Mouse (Mus musculus) forebrain, embryonic 15.5 days (tissue): ENCODE results near the gene 4930469K13Rik. TPM values are rescaled to one million over a fixed set of nuclear protein-coding genes. Genes with fewer than 3 reads are reported as not detected.

Source experiments
- ATAC-seq: fragments of 200-750 bp; cut with Nextera tagmentation; replicated peaks from 2 replicates; pipeline ENCODE4 v1.8.0; 2017; ENCODE audit warnings: mild to moderate bottlenecking, moderate TSS enrichment, moderate library complexity
- H3K27ac ChIP-seq: fragments of 300-500 bp; sonication (generic); replicated peaks from 2 replicates; pipeline ENCODE4 v1.5.1; 2015; ENCODE audit warnings: mild to moderate bottlenecking, inconsistent platforms
- H3K27me3 ChIP-seq: fragments of 300-500 bp; sonication (generic); 2 replicates; pipeline ENCODE4 v1.6.1; 2015; ENCODE audit warnings: inconsistent platforms
- H3K36me3 ChIP-seq: fragments of 300-500 bp; sonication (generic); 2 replicates; pipeline ENCODE4 v1.6.1; 2015; ENCODE audit warnings: mild to moderate bottlenecking, inconsistent platforms
- H3K4me1 ChIP-seq: fragments of 300-500 bp; sonication (generic); 2 replicates; pipeline ENCODE4 v1.6.1; 2015; ENCODE audit warnings: inconsistent platforms
- H3K4me2 ChIP-seq: fragments of 300-500 bp; sonication (generic); replicated peaks from 2 replicates; pipeline ENCODE4 v1.6.1; 2015; ENCODE audit warnings: mild to moderate bottlenecking, inconsistent platforms
- H3K4me3 ChIP-seq: fragments of 300-500 bp; sonication (generic); 2 replicates; pipeline ENCODE4 v1.5.1; 2015; ENCODE audit warnings: mild to moderate bottlenecking, inconsistent platforms
- H3K9ac ChIP-seq: fragments of 300-500 bp; sonication (generic); replicated peaks from 2 replicates; pipeline ENCODE4 v1.6.1; 2015; ENCODE audit warnings: mild to moderate bottlenecking, inconsistent platforms
- H3K9me3 ChIP-seq: fragments of 300-500 bp; sonication (generic); 2 replicates; pipeline ENCODE4 v1.6.1; 2016; ENCODE audit warnings: inconsistent platforms
- WGBS: fragments of 180-500 bp; shearing (Covaris S2); methylation state at CpG from one replicate; pipeline ENCODE4 v1.1.7; 2015; ENCODE audit warnings: mixed read lengths; 5-methylcytosine and 5-hydroxymethylcytosine counted together
- polyA plus RNA-seq: library from polyadenylated mRNA; unstranded; fragments of >200 nt; fragmentation: Nextera tagmentation; extraction: Ambion mirVana; gene quantifications from 2 replicates; pipeline ENCODE4 v1.2.1, GENCODE M21; 2015

Gene 4930469K13Rik
- polyA plus RNA-seq, 1 experiment from 2014 or later: not detected

DNA sequence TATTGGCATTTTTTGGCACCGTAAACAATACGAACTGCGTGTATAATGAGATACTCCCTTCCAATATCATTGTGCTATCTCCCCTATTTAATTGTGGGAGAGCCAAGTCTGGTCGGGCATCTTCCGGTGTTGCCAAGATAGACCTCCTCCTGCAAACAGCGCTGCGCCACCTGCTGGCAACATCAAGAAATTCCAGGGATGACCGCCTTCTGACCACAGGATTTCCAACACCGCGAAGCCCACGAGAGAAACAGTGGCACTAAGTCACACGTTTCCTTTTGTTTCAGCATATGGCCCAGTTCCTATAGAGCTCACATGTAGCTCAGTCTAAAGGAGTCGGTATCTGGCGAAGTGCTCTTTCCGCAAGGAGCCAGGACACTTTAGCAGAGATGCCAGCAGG lies 24.6 kb downstream of the 4930469K13Rik start:
- Histone ChIP-seq H3K9ac (no peak overlapping the region), H3K36me3 (no peaks in the 10 kb centered on the region), H3K4me1 (peaks cover 2% of the 10 kb centered on the region; the same call in 1 of the 2 replicates), H3K4me3 (no peak overlapping the region; the same call in 1 of the 2 replicates), H3K27me3 (peaks cover 13% of the 10 kb centered on the region; the same call in 1 of the 2 replicates), H3K27ac (no peak overlapping the region), H3K9me3 (no peaks in the 10 kb centered on the region), H3K4me2 (no peak overlapping the region)
- ATAC-seq: no peak
- WGBS: 16% methylated on average over 15 of the region's 15 CpGs

DNA sequence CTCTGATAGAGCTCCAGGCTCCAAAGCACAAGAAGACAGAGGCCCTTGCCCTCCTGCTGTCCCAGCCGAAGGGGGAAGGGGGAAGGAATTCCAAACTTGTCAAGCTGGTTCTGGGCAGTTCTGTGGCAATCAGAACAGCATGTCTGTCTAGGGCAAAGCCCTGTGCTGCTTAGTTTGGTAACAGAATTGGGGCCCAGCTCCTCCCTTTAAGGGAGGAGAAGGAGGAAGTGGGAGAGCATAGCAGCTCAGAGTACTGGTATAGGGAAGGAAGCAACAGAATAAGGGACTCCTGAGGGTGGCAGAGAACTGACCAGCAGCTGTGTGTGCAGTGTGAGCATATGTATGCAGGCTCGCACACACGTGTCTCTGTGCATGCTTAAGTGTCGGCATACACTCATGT lies 26.0 kb downstream of the 4930469K13Rik start:
- no peak overlapping the region for H3K27ac ChIP-seq
- H3K27me3 ChIP-seq: peaks cover 13% of the 10 kb centered on the region; the same call in 1 of the 2 replicates
- no peak overlapping the region for H3K4me2 ChIP-seq
- ATAC-seq: no peak
- no peaks in the 10 kb centered on the region for H3K36me3 ChIP-seq
- H3K4me1 ChIP-seq: peaks cover 2% of the 10 kb centered on the region; the same call in 1 of the 2 replicates
- H3K9ac ChIP-seq: no peak overlapping the region
- no peaks in the 10 kb centered on the region for H3K9me3 ChIP-seq
- WGBS: 81% methylated on average over 4 of the region's 4 CpGs
- H3K4me3 ChIP-seq: no peak overlapping the region

DNA sequence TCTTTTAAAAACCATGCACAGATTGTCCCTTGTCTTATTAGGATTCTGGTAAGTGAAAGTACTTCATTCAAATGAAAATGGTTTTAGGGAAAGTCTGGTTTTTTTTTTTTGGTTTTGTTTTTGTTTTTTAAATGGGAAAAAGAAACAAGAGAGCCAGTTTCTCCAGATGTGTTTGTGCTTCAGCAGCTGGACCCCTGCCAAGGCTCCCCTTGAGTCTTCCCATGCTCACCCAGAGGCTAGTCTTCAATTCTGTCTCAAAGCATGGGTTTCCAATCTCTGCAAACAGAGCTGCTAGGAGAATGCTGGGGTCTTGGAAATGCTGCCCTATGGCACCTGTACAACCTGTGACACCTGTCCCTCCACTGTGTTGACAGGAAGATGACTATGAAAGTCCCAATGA lies 27.8 kb downstream of the 4930469K13Rik start:
- no peak for ATAC-seq
- Histone ChIP-seq H3K4me2 (no peak overlapping the region), H3K4me3 (no peak overlapping the region), H3K27me3 (peaks cover 11% of the 10 kb centered on the region; the same call in 1 of the 2 replicates), H3K36me3 (no peaks in the 10 kb centered on the region), H3K9ac (no peak overlapping the region), H3K9me3 (no peaks in the 10 kb centered on the region), H3K27ac (no peak overlapping the region), H3K4me1 (peaks cover 2% of the 10 kb centered on the region; the same call in 1 of the 2 replicates)

DNA sequence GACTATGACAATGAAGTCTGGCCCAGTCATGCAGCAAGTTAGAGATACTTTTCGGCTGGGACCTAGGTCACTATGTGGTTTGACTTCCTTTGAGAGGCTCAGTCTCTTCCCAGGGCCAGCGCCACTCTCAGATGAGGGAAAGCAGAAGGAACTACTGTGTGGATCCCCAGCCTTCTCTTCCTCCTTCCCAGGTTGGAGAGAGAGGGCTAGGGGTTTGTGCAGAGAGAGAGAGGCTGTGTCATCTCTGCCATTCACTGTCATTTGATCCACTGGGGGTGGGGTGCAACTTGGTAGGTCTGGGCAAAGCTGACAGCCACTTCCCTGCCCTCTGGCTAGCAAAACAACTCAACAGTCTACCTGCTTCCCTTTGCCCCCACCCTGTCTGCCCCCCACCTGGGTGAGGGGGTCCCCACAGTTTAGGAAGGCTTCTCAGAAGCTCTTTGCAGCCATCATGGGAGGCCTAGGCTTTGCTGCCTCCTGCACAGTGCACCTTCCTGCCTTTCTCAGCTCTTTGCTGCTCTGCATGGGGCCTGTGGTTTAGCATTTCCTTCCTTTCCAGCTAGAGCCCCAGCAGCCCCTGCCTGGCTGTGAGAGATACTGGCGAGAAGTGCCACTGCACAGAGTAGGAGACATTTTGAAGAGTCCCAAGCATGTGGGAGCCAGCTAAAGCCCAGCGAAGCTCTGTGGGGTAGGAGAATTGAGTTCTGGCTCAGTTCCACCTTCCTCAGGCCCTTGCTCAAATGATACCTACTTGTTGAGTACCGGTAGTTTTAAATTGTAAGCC lies 34.5 kb downstream of the 4930469K13Rik start:
- Histone ChIP-seq H3K36me3 (no peaks in the 10 kb centered on the region), H3K27me3 (no peaks in the 10 kb centered on the region), H3K9me3 (no peaks in the 10 kb centered on the region), H3K4me1 (no peaks in the 10 kb centered on the region), H3K4me3 (no peak overlapping the region), H3K9ac (no peak overlapping the region), H3K4me2 (no peak overlapping the region), H3K27ac (no peak overlapping the region)
- 66% methylated on average over 5 of the region's 5 CpGs for WGBS
- ATAC-seq: no peak

DNA sequence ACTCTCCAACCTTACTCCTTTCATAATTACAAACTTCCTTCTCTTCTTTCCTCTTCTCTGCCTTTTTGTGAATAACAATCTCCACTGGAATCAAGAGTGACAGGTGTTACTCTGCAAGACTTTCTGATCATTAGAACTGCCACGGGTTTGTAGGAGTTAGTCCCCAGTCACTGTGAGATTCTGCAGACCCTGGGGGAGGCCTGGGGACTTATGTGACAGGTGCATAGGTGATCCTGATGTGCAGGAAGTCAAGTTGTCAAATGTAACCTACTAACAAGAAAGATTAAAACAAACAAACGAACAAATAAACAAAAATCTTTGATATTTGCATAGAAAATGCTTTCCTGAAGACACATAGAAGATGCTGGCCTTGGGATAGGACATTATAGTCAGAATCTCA lies 35.1 kb downstream of the 4930469K13Rik start:
- no peaks in the 10 kb centered on the region for H3K4me1 ChIP-seq
- WGBS: 63% methylated on average over 2 of the region's 2 CpGs

DNA sequence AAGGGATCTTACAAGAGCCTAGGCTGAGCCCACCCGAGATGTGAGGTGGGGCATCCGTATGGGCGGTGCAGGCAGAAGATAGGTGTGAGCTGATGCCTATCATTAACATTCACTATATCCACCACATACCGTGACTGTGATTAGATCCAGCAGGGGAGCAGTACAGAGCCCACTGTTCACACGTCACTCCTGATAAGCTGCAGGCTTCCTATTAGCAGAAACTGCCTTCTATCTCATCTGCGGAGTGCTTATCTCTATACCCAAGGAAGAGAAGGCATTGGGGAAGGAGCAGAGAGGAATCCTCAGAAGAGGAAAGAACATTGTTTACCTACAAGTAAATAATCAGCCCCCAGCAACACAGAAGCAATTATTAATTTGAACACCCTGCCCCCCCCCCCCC lies 36.6 kb downstream of the 4930469K13Rik start:
- H3K9ac ChIP-seq: no peak overlapping the region
- no peak overlapping the region for H3K4me2 ChIP-seq
- H3K4me3 ChIP-seq: no peak overlapping the region
- H3K9me3 ChIP-seq: no peaks in the 10 kb centered on the region
- H3K4me1 ChIP-seq: no peaks in the 10 kb centered on the region
- 68% methylated on average over 6 of the region's 6 CpGs for WGBS
- no peaks in the 10 kb centered on the region for H3K27me3 ChIP-seq
- ATAC-seq: no peak
- H3K36me3 ChIP-seq: no peaks in the 10 kb centered on the region
- H3K27ac ChIP-seq: no peak overlapping the region

More for the DNA sequence above, 35.1 kb downstream of the 4930469K13Rik start:
- no peak overlapping the region for H3K4me2 ChIP-seq
- H3K36me3 ChIP-seq: no peaks in the 10 kb centered on the region
- H3K9me3 ChIP-seq: no peaks in the 10 kb centered on the region
- H3K27me3 ChIP-seq: no peaks in the 10 kb centered on the region
- H3K27ac ChIP-seq: no peak overlapping the region
- H3K9ac ChIP-seq: no peak overlapping the region
- ATAC-seq: no peak
- H3K4me3 ChIP-seq: no peak overlapping the region

DNA sequence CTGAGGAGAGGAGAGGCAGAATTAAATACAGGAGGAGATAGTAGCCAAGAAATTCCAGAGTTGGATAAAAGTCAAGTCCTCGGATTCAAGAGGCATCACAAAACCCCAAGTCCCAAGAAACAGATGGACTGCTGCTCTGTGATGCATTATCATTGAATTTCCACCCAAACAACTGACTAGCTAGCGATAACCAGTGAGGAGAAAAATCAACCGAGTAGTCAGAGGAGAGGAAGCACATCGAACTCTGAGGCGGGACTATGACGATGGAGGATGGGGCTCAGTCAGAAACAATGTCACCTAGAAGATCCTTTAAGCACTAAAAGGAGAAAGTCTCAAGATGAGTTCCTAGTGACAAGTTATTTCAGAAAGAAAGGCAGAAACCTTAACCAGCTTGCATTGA lies 39.4 kb downstream of the 4930469K13Rik start:
- Histone ChIP-seq H3K9ac (no peak overlapping the region), H3K9me3 (no peaks in the 10 kb centered on the region), H3K4me2 (no peak overlapping the region), H3K4me3 (no peak overlapping the region), H3K4me1 (no peaks in the 10 kb centered on the region), H3K36me3 (no peaks in the 10 kb centered on the region), H3K27ac (no peak overlapping the region), H3K27me3 (no peaks in the 10 kb centered on the region)
- 89% methylated on average over 6 of the region's 6 CpGs for WGBS
- ATAC-seq: no peak

DNA sequence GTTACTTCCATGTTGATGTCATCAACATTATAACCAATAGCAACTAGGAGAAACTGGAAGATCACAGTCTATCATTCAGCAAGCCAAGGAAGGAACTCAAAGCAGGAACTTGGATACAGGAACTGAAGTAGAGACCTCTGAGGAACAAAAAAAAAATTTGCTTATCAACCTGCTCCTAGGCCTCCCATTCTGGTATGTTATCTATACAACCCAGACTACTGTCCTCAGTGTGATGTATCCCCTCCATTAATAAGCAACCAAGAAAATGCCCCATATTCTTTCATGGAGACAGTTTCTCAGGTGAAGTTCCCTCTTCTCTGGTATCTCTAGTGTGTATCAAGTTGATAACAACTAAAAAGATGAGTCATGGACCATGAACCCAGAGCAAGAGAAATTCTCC lies 40.0 kb downstream of the 4930469K13Rik start:
- ATAC-seq: no peak
- Histone ChIP-seq H3K9ac (no peak overlapping the region), H3K36me3 (no peaks in the 10 kb centered on the region), H3K4me2 (no peak overlapping the region), H3K4me3 (no peak overlapping the region), H3K27ac (no peak overlapping the region), H3K4me1 (no peaks in the 10 kb centered on the region), H3K27me3 (no peaks in the 10 kb centered on the region), H3K9me3 (no peaks in the 10 kb centered on the region)

DNA sequence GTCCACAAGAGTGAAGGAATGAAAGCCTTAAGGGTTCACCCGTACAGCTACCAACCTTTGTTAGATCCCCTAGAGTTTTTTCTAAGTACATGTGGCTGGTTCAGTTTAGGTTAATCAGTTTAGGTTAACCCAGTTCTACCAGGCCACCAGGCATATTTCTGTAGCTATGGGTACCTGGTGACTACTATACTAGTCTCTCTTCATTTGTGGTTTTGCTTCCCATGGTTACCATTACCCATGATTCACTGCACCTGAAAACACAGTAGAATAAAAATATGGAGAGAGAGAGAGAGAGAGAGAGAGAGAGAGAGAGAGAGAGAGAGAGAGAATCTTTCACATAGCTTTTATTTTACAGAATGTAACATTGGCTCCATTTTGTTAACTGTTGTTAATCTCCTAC lies 41.6 kb downstream of the 4930469K13Rik start:
- Histone ChIP-seq H3K9ac (no peak overlapping the region), H3K4me1 (no peaks in the 10 kb centered on the region), H3K9me3 (no peaks in the 10 kb centered on the region), H3K4me3 (no peak overlapping the region), H3K36me3 (no peaks in the 10 kb centered on the region), H3K27me3 (no peaks in the 10 kb centered on the region), H3K4me2 (no peak overlapping the region), H3K27ac (no peak overlapping the region)
- WGBS: 85% methylated on average over 1 of the region's 1 CpGs
- ATAC-seq: no peak

DNA sequence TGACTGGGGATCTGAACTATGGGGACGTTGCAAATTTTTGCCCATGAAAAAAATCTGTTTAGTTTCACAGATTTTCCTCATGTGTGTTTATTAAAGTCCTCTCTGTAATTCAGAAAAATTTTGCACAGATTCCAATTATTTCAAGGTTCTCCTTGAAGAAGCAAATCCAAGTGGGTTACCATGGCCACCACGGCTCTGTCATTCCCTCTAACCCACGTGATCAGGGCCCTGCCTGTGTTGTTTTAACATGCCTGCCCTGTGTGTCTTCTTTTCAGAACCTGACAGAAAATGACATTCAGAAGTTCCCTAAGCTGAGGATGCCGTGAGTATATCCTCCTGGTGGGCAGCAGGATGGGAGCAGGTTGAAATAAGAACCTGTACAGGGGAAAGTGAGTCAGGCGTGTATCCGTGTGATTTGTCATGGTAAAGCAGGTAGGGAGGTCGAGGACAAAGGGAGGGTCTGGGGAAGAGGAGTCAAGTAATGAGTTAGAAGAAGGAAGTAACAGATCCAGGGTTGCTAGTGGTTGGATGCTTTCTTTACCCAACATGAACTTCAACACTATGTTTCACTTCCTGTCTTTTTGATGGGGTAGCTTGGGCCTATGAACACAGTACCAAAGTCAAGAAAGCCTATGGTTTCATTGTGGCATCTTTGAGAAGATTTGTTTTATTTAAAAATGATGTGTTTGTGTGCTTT lies 44.2 kb downstream of the 4930469K13Rik start:
- H3K36me3 ChIP-seq: no peaks in the 10 kb centered on the region
- H3K4me3 ChIP-seq: no peak overlapping the region
- H3K27me3 ChIP-seq: no peaks in the 10 kb centered on the region
- no peak for ATAC-seq
- 78% methylated on average over 7 of the region's 7 CpGs for WGBS
- no peaks in the 10 kb centered on the region for H3K4me1 ChIP-seq
- H3K9me3 ChIP-seq: no peaks in the 10 kb centered on the region
- no peak overlapping the region for H3K9ac ChIP-seq
- H3K27ac ChIP-seq: no peak overlapping the region
- H3K4me2 ChIP-seq: no peak overlapping the region

DNA sequence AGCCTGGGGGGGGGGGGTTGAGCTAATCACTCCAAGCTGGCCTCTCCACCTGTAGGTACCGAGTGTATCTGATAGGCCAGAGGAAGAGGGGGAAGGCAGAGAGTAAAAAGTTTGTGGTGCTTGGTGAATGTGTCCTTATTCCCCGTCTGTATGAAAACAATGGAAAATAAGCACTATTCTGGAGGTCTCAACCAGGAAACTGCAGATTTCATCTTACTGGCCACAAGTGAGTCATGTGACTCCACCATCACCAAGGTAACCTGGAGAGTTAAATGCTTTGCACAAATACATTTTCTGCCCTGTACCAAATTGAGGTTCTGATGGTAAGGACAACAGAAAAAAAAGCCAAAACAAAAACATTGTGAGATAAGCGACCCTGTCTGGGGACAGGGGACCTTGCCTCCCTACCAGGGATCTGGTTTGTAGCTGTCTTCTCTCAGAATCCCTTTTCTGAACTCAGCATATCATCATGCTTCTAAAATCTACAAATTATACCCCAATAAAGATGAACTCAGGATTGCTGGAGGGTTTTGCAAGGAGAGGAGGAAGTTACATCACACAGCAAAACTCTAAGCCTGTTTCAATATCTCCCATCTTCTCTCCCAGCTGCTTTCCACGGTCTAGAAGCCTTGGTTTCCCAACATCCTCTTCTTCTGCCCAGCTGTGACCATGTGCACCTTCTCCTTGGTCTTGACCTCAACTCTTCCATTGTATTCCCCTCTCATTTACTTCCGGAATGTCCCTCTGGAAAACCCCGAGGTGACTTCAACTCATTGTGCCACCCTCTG lies 45.1 kb downstream of the 4930469K13Rik start:
- WGBS: 82% methylated on average over 6 of the region's 6 CpGs
- ATAC-seq: no peak
- Histone ChIP-seq H3K9me3 (no peaks in the 10 kb centered on the region), H3K4me3 (no peak overlapping the region), H3K27me3 (no peaks in the 10 kb centered on the region), H3K27ac (no peak overlapping the region), H3K9ac (no peak overlapping the region), H3K4me1 (no peaks in the 10 kb centered on the region), H3K36me3 (no peaks in the 10 kb centered on the region), H3K4me2 (no peak overlapping the region)

DNA sequence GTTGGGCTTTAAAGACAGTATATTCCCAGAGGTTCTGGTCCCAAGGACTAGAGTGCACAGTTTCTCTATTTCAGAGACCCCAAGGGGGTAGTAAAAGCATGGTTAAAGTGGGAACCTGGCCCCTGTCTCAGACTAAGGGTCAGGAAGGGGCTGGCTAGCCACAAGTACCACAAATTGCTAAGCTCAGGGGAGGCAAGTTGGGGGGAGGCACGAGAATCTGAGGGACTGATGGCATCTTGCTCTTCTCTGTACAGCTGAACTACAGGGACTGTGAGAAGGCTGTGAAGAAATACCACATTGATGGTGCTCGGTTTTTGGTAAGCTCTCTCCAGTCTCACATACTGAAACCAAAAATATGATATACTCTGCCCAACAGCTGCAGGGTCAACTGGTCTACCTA lies 47.7 kb downstream of the 4930469K13Rik start:
- WGBS: 82% methylated on average over 2 of the region's 2 CpGs
- Histone ChIP-seq H3K9ac (no peak overlapping the region), H3K27me3 (no peaks in the 10 kb centered on the region), H3K4me3 (no peak overlapping the region), H3K4me1 (no peaks in the 10 kb centered on the region), H3K27ac (no peak overlapping the region), H3K4me2 (no peak overlapping the region), H3K9me3 (no peaks in the 10 kb centered on the region), H3K36me3 (no peaks in the 10 kb centered on the region)
- no peak for ATAC-seq
